Mouse (Mus musculus): ENCODE measurements around the gene Psmb6.
A peak's percentile ranks its signal among the peaks of the same experiment; 100 is the strongest.

The Psmb6 gene

GRCm38 (mm10) chr11:70525184-70525678, at the start of gene Psmb6:
Gene Psmb6, plus strand, starts transcription at chr11:70525367.
- peak; percentile 97 for DNase-seq (ENCODE audit: low read depth, low spot score)

GRCm38 (mm10) chr11:70485498-70485897, 39.7 kb upstream of the Psmb6 start:
- no peak for DNase-seq (ENCODE audit: low read depth, low spot score)

DNA sequence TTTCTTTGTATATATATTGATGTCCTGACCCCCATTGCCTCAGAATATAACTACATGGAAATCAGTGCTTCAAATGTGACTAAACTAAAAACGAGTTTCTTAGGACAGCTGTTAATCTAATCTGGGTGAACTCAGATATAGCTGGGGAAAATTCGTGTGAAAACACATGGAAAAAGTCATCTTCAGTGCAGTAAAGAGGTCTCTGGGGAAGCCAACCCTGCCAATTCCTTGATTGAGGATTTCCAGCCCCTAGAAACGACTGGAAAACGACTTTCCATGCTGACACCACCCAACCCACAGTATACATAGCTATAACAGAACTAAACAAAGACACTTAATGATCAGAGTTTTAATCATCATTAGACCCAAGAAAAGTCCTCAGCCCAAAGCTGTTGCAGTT, 37.4 kb upstream of the Psmb6 start:
- no peak for DNase-seq (ENCODE audit: low read depth, low spot score)

GRCm38 (mm10) chr11:70489138-70489537, 36.0 kb upstream of the Psmb6 start:
- DNase-seq (ENCODE audit: low read depth, low spot score): no peak

DNA sequence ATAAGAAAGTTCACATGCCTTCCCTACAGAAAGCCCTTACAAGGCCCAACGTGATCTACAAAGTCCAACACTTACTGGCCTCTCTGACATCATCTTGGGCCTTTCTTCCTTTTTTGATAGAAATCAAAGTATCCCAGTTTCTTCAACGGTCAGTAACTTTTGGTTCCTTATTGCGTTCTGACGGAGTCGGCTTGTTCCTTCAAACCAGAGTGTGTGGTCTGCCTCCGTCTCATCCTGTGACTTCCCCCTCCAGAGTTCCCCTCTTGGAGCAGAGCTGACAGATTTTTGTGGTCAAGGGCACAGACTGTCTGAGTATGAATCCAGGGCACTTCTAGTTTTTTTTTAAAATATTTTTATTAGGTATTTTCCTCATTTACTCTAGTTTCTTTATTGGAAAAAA, 35.5 kb upstream of the Psmb6 start:
- no peak for DNase-seq (ENCODE audit: low read depth, low spot score)

DNA sequence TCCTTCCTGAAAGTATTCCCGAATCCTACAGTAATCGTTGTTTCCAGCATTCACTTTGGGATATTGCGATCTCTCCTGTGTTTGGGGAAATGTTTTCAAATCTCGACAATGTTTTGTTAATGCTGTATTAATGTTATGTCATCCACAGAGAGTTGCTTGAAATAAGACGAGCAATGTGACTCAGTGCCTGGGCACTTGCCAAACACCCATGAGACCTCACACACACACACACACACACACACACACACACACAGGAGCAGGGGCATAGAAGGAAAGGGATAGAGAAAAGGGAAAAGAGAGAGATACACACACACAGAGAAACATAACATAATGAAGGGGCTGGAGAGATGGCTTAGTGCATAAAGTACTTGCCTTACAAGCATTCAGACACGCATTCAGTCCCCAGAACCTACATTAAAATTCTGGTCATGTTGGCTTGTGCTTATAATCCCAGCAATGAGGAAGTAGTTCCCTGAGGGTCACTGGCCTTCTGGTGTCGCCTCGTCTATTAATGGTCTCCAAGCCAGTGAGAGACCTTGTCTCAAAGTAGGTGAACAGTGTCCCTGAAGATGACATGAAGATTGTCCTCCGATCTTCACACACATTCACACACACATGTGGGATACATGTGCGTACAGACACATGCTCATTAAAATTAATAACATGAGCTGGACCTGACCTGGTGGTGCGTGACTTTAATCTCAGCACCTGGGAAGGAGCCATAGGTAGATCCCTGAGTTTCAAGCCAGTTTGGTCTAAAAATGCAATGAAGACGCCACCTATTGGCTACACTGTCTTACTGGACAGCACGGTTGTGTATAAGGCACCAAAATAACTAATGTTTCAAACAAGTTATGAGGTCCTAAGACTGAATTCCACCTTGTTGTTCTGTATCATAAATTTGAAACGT, 25.3 kb upstream of the Psmb6 start:
- no peak for DNase-seq (ENCODE audit: low read depth, low spot score)

GRCm38 (mm10) chr11:70500476-70500812, 24.7 kb upstream of the Psmb6 start:
- DNase-seq (ENCODE audit: low read depth, low spot score): no peak

GRCm38 (mm10) chr11:70502018-70502417, 23.1 kb upstream of the Psmb6 start:
- DNase-seq (ENCODE audit: low read depth, low spot score): no peak

GRCm38 (mm10) chr11:70504970-70505369, 20.2 kb upstream of the Psmb6 start, which contains the start of gene Tm4sf5:
Gene Tm4sf5, plus strand, starts transcription at chr11:70505244.
- DNase-seq (ENCODE audit: low read depth, low spot score): no peak

GRCm38 (mm10) chr11:70506385-70506784, 18.8 kb upstream of the Psmb6 start:
- DNase-seq (ENCODE audit: low read depth, low spot score): peak; percentile 61

- no peak for DNase-seq (ENCODE audit: low read depth, low spot score)
These were observed 18.1 kb upstream of the Psmb6 start for GRCm38 (mm10) chr11:70506962-70507515.

GRCm38 (mm10) chr11:70509753-70510564, 15.2 kb upstream of the Psmb6 start:
- DNase-seq (ENCODE audit: low read depth, low spot score): peak; percentile 46

GRCm38 (mm10) chr11:70511242-70511641, 13.9 kb upstream of the Psmb6 start:
- no peak for DNase-seq (ENCODE audit: low read depth, low spot score)

DNA sequence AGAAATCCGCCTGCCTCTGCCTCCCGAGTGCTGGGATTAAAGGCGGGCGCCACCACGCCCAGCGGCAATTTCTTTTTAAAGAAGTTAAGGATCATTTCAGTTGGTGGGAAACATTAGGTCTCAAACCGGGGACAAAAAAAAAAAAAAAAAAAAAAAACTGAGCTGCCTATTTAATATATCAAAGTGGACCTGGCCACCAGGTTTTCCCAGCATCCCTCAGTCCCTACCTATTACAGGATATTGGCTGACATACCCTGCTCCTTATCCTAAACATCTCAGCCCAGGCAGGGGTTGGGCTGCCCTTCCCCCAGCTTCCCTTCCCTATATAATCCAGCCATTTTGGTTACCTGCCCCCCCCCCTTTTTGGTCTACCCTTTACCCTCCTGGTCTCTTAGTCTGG, 13.3 kb upstream of the Psmb6 start:
- no peak for DNase-seq (ENCODE audit: low read depth, low spot score)

GRCm38 (mm10) chr11:70512709-70513342, 12.3 kb upstream of the Psmb6 start:
- no peak for DNase-seq (ENCODE audit: low read depth, low spot score)

DNA sequence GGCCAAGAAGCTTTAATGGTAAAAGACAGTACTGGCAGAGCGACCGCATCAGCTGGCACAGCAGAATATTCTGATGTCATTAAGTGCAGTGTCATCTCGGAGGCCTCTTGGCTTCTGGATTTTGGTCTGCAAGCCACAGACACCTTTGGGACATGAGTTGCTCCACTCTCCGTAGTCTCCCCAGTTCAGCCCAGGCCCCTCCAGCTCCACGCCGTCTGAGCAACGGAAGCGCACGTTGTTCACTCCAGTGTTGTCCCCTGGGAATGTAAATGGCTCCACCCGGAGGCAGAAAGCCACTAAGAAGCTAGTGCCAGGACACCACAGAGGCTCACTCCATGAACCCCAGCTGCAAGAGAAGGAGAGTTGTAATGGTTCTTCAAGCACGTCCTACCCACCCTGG, 11.6 kb upstream of the Psmb6 start:
- no peak for DNase-seq (ENCODE audit: low read depth, low spot score)

DNA sequence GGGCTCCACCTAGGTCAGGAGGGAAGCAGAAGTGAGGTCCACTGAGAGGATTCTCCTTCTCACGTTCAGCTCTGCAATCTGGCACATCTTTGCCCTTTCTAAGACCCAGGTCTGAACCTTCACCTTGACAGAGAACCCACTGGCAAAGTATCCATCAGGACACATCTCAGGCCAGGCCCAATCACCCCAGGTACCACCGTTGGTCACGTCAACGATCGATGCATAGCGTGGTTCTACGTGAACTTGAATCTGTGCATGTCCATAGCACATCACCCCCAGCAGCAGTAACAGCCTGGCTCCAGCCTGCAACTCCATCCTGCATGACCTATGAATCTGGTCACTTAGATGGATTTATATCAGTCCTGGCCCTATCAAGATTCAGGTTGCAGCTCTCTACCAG, 10.9 kb upstream of the Psmb6 start, which contains the start of gene Vmo1:
Gene Vmo1 (minus strand): TSS at position 329 of the 400 bp plus-strand sequence.
- no peak for DNase-seq (ENCODE audit: low read depth, low spot score)

DNA sequence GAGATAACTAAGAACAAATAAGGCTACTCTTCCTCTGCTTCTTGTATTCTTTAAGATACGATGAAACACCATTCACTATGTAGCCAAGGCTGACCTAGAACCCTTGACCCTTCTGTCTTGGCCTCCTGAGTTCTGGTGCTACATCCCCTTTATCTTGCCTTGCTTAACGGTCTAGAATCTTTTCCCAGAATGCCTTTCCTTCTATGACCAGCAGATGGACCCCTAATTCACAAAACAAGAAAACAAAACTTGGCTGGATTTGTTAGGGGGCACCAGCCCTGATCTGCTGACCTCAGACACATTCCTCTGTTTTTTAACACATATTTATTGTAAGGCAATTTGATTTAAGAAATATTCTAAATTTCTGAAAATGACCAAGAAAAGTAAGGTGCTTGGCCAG, 8.8 kb upstream of the Psmb6 start:
- DNase-seq (ENCODE audit: low read depth, low spot score): peak; percentile 76

DNA sequence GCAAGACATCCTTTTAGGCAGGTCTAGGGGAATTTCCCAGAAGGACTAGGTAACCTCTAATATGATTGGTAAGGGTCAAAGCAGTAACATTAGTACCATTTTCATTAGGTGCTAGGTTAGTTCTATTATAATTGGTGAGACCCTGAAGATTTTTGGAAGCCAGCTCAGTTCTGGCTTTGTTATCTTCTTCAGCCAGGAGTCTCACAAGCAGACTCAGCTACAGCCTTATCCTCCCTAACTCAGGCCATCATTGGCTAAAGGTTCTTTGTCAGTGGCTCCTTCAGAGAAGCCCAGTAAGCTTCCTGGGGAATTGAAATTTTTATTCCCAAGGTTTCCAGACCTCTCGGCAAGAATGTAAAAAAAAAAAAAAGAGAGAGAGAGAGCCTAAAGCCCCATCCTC, 6.7 kb upstream of the Psmb6 start:
- no peak for DNase-seq (ENCODE audit: low read depth, low spot score)

GRCm38 (mm10) chr11:70518923-70519322, 6.2 kb upstream of the Psmb6 start, which contains the start of gene Gltpd2:
Gene Gltpd2, plus strand, starts transcription at chr11:70519196.
- DNase-seq (ENCODE audit: low read depth, low spot score): no peak

DNA sequence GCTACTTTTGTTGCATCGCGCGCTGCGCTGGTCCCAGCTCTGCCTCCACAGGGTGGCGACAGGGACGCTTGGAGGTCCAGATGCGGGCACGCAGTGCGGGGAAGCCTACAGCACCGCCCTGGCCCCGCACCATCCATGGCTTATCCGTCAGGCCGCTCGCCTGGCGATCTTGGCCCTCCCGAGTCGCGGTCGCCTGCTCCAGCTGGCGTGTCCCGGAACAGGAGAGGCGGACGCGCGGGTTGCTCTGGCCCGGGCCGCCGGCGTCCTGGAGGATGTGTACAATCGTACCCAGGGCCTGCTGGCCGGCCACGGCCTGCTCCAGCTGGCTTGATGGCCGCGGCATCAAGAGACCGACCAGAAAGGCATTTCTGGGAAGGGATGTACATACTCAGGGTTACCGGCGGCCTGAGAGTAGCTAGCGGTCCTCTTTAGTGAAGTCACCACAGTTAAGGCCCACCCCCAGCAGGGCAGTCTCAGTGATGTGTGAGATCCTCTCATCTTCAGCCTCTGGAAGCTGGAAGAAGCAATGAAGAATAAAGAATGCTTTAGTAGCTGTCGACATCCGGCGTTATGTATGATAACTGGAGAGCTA, 4.9 kb upstream of the Psmb6 start:
- DNase-seq (ENCODE audit: low read depth, low spot score): no peak
